Mouse (Mus musculus) embryonic fibroblast, embryonic 13.5 days (primary cell): ENCODE results near the gene Crlf1. TPM values are rescaled to one million over a fixed set of nuclear protein-coding genes. Genes with fewer than 3 reads are reported as not detected.

Experiments
- H3K27ac ChIP-seq: 2 replicates; pipeline ENCODE4 v1.5.1; 2012; ENCODE audit warnings: low read length, control low read depth, inconsistent platforms; ENCODE audit not compliant: insufficient read depth
- H3K4me1 ChIP-seq: 2 replicates; pipeline ENCODE4 v1.6.1; 2011; ENCODE audit warnings: low read length; ENCODE audit not compliant: control insufficient read depth, insufficient read depth
- H3K4me3 ChIP-seq: 2 replicates; pipeline ENCODE4 v1.5.1; 2011; ENCODE audit warnings: mild to moderate bottlenecking, control low read depth, low read length; ENCODE audit not compliant: insufficient read depth
- CTCF ChIP-seq: IDR thresholded peaks from 2 replicates; pipeline ENCODE4 v1.5.1; 2011; ENCODE audit warnings: mild to moderate bottlenecking, control low read depth, low read length, moderate library complexity, borderline replicate concordance; ENCODE audit not compliant: insufficient read depth
- POLR2A ChIP-seq: IDR thresholded peaks from 2 replicates; pipeline ENCODE4 v1.6.1; 2011; ENCODE audit warnings: low read depth, mild to moderate bottlenecking, control low read depth, low read length, moderate library complexity
- polyA plus RNA-seq: library from polyadenylated mRNA; stranded (reverse); fragments of >200 nt; gene quantifications from 2 replicates; pipeline ENCODE4 v1.2.4, GENCODE M21; 2011; ENCODE audit warnings: low read depth; ENCODE audit not compliant: missing spikeins, insufficient read length

Gene Crlf1
- polyA plus RNA-seq, 1 experiment, result 215 TPM

- Histone ChIP-seq H3K27ac (no peak overlapping the region), H3K4me3 (no peak overlapping the region), H3K4me1 (peaks cover 13% of the 10 kb centered on the region)
- TF ChIP-seq POLR2A (no peak), CTCF (no peak)
Measured at GRCm38 (mm10) chr8:70467907-70468306, 25.1 kb upstream of the Crlf1 start.

- H3K27ac ChIP-seq, result no peak overlapping the region
- H3K4me1 ChIP-seq, result peaks cover 13% of the 10 kb centered on the region
- H3K4me3 ChIP-seq, result no peak overlapping the region
- no peak for TF ChIP-seq POLR2A
- TF ChIP-seq CTCF, result no peak
Measured at GRCm38 (mm10) chr8:70468733-70469132, 24.2 kb upstream of the Crlf1 start.

- no peak overlapping the region for H3K27ac ChIP-seq
- TF ChIP-seq CTCF, result no peak
- TF ChIP-seq POLR2A, result no peak
- peaks cover 13% of the 10 kb centered on the region for H3K4me1 ChIP-seq
- no peak overlapping the region for H3K4me3 ChIP-seq
Measured at GRCm38 (mm10) chr8:70469295-70469916, 23.6 kb upstream of the Crlf1 start.

- no peak overlapping the region for H3K4me3 ChIP-seq
- no peak overlapping the region for H3K27ac ChIP-seq
- H3K4me1 ChIP-seq, result peaks cover 13% of the 10 kb centered on the region
- no peak for TF ChIP-seq POLR2A
- TF ChIP-seq CTCF, result no peak
Measured at GRCm38 (mm10) chr8:70469938-70470337, 23.0 kb upstream of the Crlf1 start.

- no peak overlapping the region for H3K4me3 ChIP-seq
- H3K4me1 ChIP-seq, result peaks cover 13% of the 10 kb centered on the region
- TF ChIP-seq CTCF (no peak), POLR2A (no peak)
- H3K27ac ChIP-seq, result no peak overlapping the region
Measured at GRCm38 (mm10) chr8:70471856-70472255, 21.1 kb upstream of the Crlf1 start.

GRCm38 (mm10) chr8:70476333-70477268 is 16.4 kb upstream of the Crlf1 start, which contains the start of gene Klhl26:
Gene Klhl26 (minus strand): TSS chr8:70476968.
- Histone ChIP-seq H3K4me3 (peak within 1 kb of the TSS; percentile 97), H3K27ac (peak within 1 kb of the TSS; percentile 16; the same call in 1 of the 2 replicates), H3K4me1 (no peaks in the 10 kb centered on the region)
- TF ChIP-seq POLR2A, result peak; percentile 63
- TF ChIP-seq CTCF, result no peak

GRCm38 (mm10) chr8:70477269-70477982 is 15.5 kb upstream of the Crlf1 start:
- TF ChIP-seq CTCF (no peak), POLR2A (no peak)
- Histone ChIP-seq H3K4me3 (peak overlapping the region; percentile 30), H3K4me1 (no peaks in the 10 kb centered on the region), H3K27ac (no peak overlapping the region)

GRCm38 (mm10) chr8:70481908-70482307 is 11.1 kb upstream of the Crlf1 start:
- Histone ChIP-seq H3K4me3 (no peak overlapping the region), H3K27ac (no peak overlapping the region), H3K4me1 (no peaks in the 10 kb centered on the region)
- TF ChIP-seq POLR2A (no peak), CTCF (no peak)

GRCm38 (mm10) chr8:70482943-70483342 is 10.0 kb upstream of the Crlf1 start:
- Histone ChIP-seq H3K4me3 (no peak overlapping the region), H3K4me1 (no peaks in the 10 kb centered on the region), H3K27ac (no peak overlapping the region)
- TF ChIP-seq CTCF (no peak), POLR2A (no peak)

- no peak overlapping the region for H3K27ac ChIP-seq
- no peak overlapping the region for H3K4me3 ChIP-seq
- TF ChIP-seq CTCF (no peak), POLR2A (no peak)
- H3K4me1 ChIP-seq, result peaks cover 6% of the 10 kb centered on the region
Measured at GRCm38 (mm10) chr8:70486191-70486681, 6.7 kb upstream of the Crlf1 start.
